In genomic region chr19:43959162-43959561, GRCm38 (mm10) we compare ENCODE assay signal across 9 mouse cellular contexts. TPM values are rescaled to one million over a fixed set of nuclear protein-coding genes. Genes with fewer than 3 reads are reported as not detected.
DNase-seq lines count a peak whose midpoint lies in the region; ATAC-seq and TF ChIP-seq lines count a peak whose summit lies in the region.
"Had no signal": no experiment of that assay in that cellular context is flagged by ENCODE, and none has a peak within 500 bp of the region (broad histone marks: within the 10 kb centered on the region; RNA-seq: fewer than 3 reads in every experiment).

No protein-coding gene starts in this region.

- 27% methylated on average over 2 of the region's 2 CpGs for WGBS in forebrain, embryonic 10.5 days
- WGBS in forebrain, embryonic 15.5 days: 32% methylated on average over 2 of the region's 2 CpGs
- 32% methylated on average over 2 of the region's 2 CpGs for WGBS in forebrain, embryonic 12.5 days
- WGBS in hindbrain, postnatal 0 days: 25% methylated on average over 2 of the region's 2 CpGs

- no peak overlapping the region for H3K4me2 ChIP-seq in forebrain, embryonic 15.5 days (replicated peaks)
- H3K4me2 ChIP-seq in forebrain, embryonic 12.5 days: no peak overlapping the region
- no peak overlapping the region for H3K4me2 ChIP-seq in hindbrain, postnatal 0 days (ENCODE audit: low read depth, low read length)

- ATAC-seq in forebrain, embryonic 15.5 days (replicated peaks): no peak
- peak; percentile 49; the same call in 1 of the 2 replicates for ATAC-seq in forebrain, embryonic 12.5 days (ENCODE audit: low FRiP score)
- no peak for ATAC-seq in hindbrain, postnatal 0 days
- ATAC-seq in megakaryocyte-erythroid progenitor cell, adult 5-6 weeks (replicated peaks; ENCODE audit: low FRiP score, low TSS enrichment, poor library complexity, severe bottlenecking): peak; percentile 83

- peak; percentile 85 for TF ChIP-seq CTCF in hindbrain, postnatal 0 days (IDR thresholded peaks at IDR 0.05; ENCODE audit: low read depth)

- no peak overlapping the region for H3K9ac ChIP-seq in forebrain, embryonic 15.5 days (replicated peaks)
- no peak overlapping the region for H3K9ac ChIP-seq in forebrain, embryonic 12.5 days
- H3K9ac ChIP-seq in hindbrain, postnatal 0 days (replicated peaks; ENCODE audit: low read length): no peak overlapping the region

- H3K4me3 ChIP-seq in forebrain, embryonic 10.5 days: no peak overlapping the region
- no peak overlapping the region for H3K4me3 ChIP-seq in forebrain, embryonic 15.5 days
- H3K4me3 ChIP-seq in forebrain, embryonic 12.5 days (replicated peaks): no peak overlapping the region
- H3K4me3 ChIP-seq in hindbrain, postnatal 0 days (ENCODE audit: low read length): no peak overlapping the region

- no peaks in the 10 kb centered on the region for H3K27me3 ChIP-seq in forebrain, embryonic 10.5 days (ENCODE audit: poor library complexity, severe bottlenecking)
- no peaks in the 10 kb centered on the region for H3K27me3 ChIP-seq in forebrain, embryonic 15.5 days
- no peaks in the 10 kb centered on the region for H3K27me3 ChIP-seq in forebrain, embryonic 12.5 days
- no peaks in the 10 kb centered on the region for H3K27me3 ChIP-seq in hindbrain, postnatal 0 days (ENCODE audit: insufficient read depth, low read length)

- DNase-seq in forebrain, embryonic 10.5 days (ENCODE audit: extremely low spot score, low spot score): peak; percentile 77
- peak; percentile 31 for DNase-seq in c-Kit-negative CD71-positive TER-119-positive erythroid progenitor cells, embryonic 14.5 days (ENCODE audit: low read depth, low spot score)
- peak; percentile 65 for DNase-seq in hindbrain, postnatal 0 days (ENCODE audit: low spot score)
- DNase-seq in layer of hippocampus, postnatal 36 days: peak; percentile 50 to 56
- peak; percentile 24 to 46 for DNase-seq in spleen, postnatal 36 days (ENCODE audit: low spot score in 2 of 2)

- peaks cover 3% of the 10 kb centered on the region; the same call in 1 of the 2 replicates for H3K9me3 ChIP-seq in forebrain, embryonic 10.5 days
- no peaks in the 10 kb centered on the region for H3K9me3 ChIP-seq in forebrain, embryonic 15.5 days
- 0 out of 2 replicates have a peak, but pooled peaks cover 3% of the 10 kb centered on the region for H3K9me3 ChIP-seq in forebrain, embryonic 12.5 days
- H3K9me3 ChIP-seq in hindbrain, postnatal 0 days (ENCODE audit: low read length): no peaks in the 10 kb centered on the region

- peaks cover 16% of the 10 kb centered on the region; the same call in 1 of the 2 replicates for H3K4me1 ChIP-seq in forebrain, embryonic 10.5 days
- H3K4me1 ChIP-seq in forebrain, embryonic 15.5 days: no peaks in the 10 kb centered on the region
- H3K4me1 ChIP-seq in forebrain, embryonic 12.5 days: no peaks in the 10 kb centered on the region
- H3K4me1 ChIP-seq in hindbrain, postnatal 0 days (ENCODE audit: insufficient read depth, low read length): no peaks in the 10 kb centered on the region

- H3K36me3 ChIP-seq in forebrain, embryonic 10.5 days (replicated peaks): no peaks in the 10 kb centered on the region
- no peaks in the 10 kb centered on the region for H3K36me3 ChIP-seq in forebrain, embryonic 15.5 days
- H3K36me3 ChIP-seq in forebrain, embryonic 12.5 days (replicated peaks): no peaks in the 10 kb centered on the region
- no peaks in the 10 kb centered on the region for H3K36me3 ChIP-seq in hindbrain, postnatal 0 days (ENCODE audit: insufficient read depth, low read length)

- no peak overlapping the region for H3K27ac ChIP-seq in forebrain, embryonic 10.5 days
- no peak overlapping the region for H3K27ac ChIP-seq in forebrain, embryonic 15.5 days (replicated peaks)
- no peak overlapping the region for H3K27ac ChIP-seq in forebrain, embryonic 12.5 days
- H3K27ac ChIP-seq in hindbrain, postnatal 0 days: no peak overlapping the region
- H3K27ac ChIP-seq: macrophage had no signal

RNA-seq across cellular contexts. Expression of gene Dnmbp, which starts 19.2 kb away (rescaled TPM):
- polyA plus RNA-seq in forebrain, embryonic 10.5 days (2016; fragmentation: Nextera tagmentation; extraction: Ambion mirVana): 17.6 and 18.4 TPM in 2 replicates
- 8.1 and 8.7 TPM in 2 replicates for polyA plus RNA-seq in forebrain, embryonic 15.5 days (2015; fragmentation: Nextera tagmentation; extraction: Ambion mirVana)
- 16.9 and 19.1 TPM in 2 replicates for polyA plus RNA-seq in forebrain, embryonic 12.5 days (2016; fragmentation: Nextera tagmentation; extraction: Ambion mirVana)
- total RNA-seq in hindbrain, postnatal 0 days (2014; rRNA removed): 12.8 and 13.3 TPM in 2 replicates
- 6.5 and 7.1 TPM in 2 replicates for polyA plus RNA-seq in hindbrain, postnatal 0 days (2015; fragmentation: Nextera tagmentation; extraction: Ambion mirVana)
- total RNA-seq in layer of hippocampus, postnatal 36 days (2021): 10 to 100 TPM in 1 of 2 experiments, 1 to 10 TPM in 1; 8.1 to 10.1 TPM
- total RNA-seq in megakaryocyte-erythroid progenitor cell, adult 5-6 weeks (2014; fragmentation: Nextera tagmentation): 2.1 and 5.0 TPM in 2 replicates
- total RNA-seq in megakaryocyte-erythroid progenitor cell, adult 5-6 weeks (2017): 1.8 and 1.9 TPM in 2 replicates

RNA-seq across cellular contexts. Expression of gene Cpn1, which starts 27.2 kb away (rescaled TPM):
- polyA plus RNA-seq in forebrain, embryonic 10.5 days (2016; fragmentation: Nextera tagmentation; extraction: Ambion mirVana): 0.21 and 0.48 TPM in 2 replicates
- 0.36 and 0.38 TPM in 2 replicates for polyA plus RNA-seq in forebrain, embryonic 15.5 days (2015; fragmentation: Nextera tagmentation; extraction: Ambion mirVana)
- polyA plus RNA-seq in forebrain, embryonic 12.5 days (2016; fragmentation: Nextera tagmentation; extraction: Ambion mirVana): 0.10 TPM in 1 of 2 replicates, not detected in the other
- total RNA-seq in hindbrain, postnatal 0 days (2014; rRNA removed): 0.43 and 0.84 TPM in 2 replicates
- 0.43 and 0.58 TPM in 2 replicates for polyA plus RNA-seq in hindbrain, postnatal 0 days (2015; fragmentation: Nextera tagmentation; extraction: Ambion mirVana)
- total RNA-seq in layer of hippocampus, postnatal 36 days (2021): under 1 TPM in 1 of 2 experiments, not detected in 1; 0.33 TPM
- not detected in 2 replicates for total RNA-seq in megakaryocyte-erythroid progenitor cell, adult 5-6 weeks (2014; fragmentation: Nextera tagmentation)
- total RNA-seq in megakaryocyte-erythroid progenitor cell, adult 5-6 weeks (2017): not detected in 2 replicates
- polyA plus RNA-seq: macrophage had no signal

Comparison
In these comparisons a context has a peak if more than half of its experiments do, and no peak if none do; other contexts are left out.
1. ATAC-seq: peak in forebrain, embryonic 12.5 days (single experiment) and megakaryocyte-erythroid progenitor cell, adult 5-6 weeks (single experiment); none in forebrain, embryonic 15.5 days (single experiment) and hindbrain, postnatal 0 days (single experiment).
2. Peak in every context shown above with its lines, with median percentiles within 50 percentile points of each other: DNase-seq.